In genomic region chr1:134777201-134777885, GRCm38 (mm10) we compare ENCODE assay signal across 17 mouse cellular contexts.
DNase-seq lines count a peak whose midpoint lies in the region; ATAC-seq lines count a peak whose summit lies in the region.
"Had no signal": no experiment of that assay in that cellular context is flagged by ENCODE, and none has a peak within 500 bp of the region (broad histone marks: within the 10 kb centered on the region; RNA-seq: fewer than 3 reads in every experiment).

No protein-coding gene starts in this region.

- 69% methylated on average over 12 of the region's 12 CpGs for WGBS in heart, embryonic 16.5 days

- H3K4me1 ChIP-seq in heart, embryonic 16.5 days (ENCODE audit: control insufficient read depth, insufficient read depth, low read length): peaks cover 21% of the 10 kb centered on the region

- intact Hi-C loops in heart, postnatal 10 days (cut with DNase I): no loop called here
- intact Hi-C loops in heart, postnatal 25 days (cut with DNase I): loop anchor here (5.0 kb wide), 1 partner anchor 50 kb away; no protein-coding TSS in a partner anchor

- peak overlapping the region; percentile 4; the same call in 1 of the 2 replicates for H3K9ac ChIP-seq in heart, embryonic 16.5 days (ENCODE audit: low read length)
- H3K9ac ChIP-seq: hindbrain, embryonic 12.5 days; midbrain, embryonic 15.5 days had no signal

- H3K27ac ChIP-seq in heart, embryonic 16.5 days (ENCODE audit: low read length): peak overlapping the region; percentile 50
- H3K27ac ChIP-seq: hindbrain, embryonic 12.5 days; kidney, postnatal 0 days; layer of hippocampus, adult 2 months had no signal

- no peak for ATAC-seq in heart, embryonic 16.5 days (replicated peaks; ENCODE audit: extremely low read depth, insufficient read depth, low FRiP score)
- ATAC-seq: forebrain, embryonic 14.5 days; midbrain, embryonic 15.5 days had no signal

- H3K4me3 ChIP-seq in heart, embryonic 16.5 days (ENCODE audit: low read length): no peak overlapping the region
- H3K4me3 ChIP-seq: hindbrain, embryonic 12.5 days; layer of hippocampus, adult 2 months; midbrain, embryonic 15.5 days; myocyte had no signal

- H3K9me3 ChIP-seq in heart, embryonic 16.5 days (replicated peaks; ENCODE audit: control insufficient read depth, low read length): no peaks in the 10 kb centered on the region
- H3K9me3 ChIP-seq: hindbrain, embryonic 12.5 days; midbrain, embryonic 15.5 days had no signal

- H3K27me3 ChIP-seq in heart, embryonic 16.5 days (ENCODE audit: control insufficient read depth, insufficient read depth, low read length): no peaks in the 10 kb centered on the region
- H3K27me3 ChIP-seq: CH12.LX; hindbrain, embryonic 12.5 days; midbrain, embryonic 15.5 days had no signal

- H3K36me3 ChIP-seq in heart, embryonic 16.5 days (ENCODE audit: control insufficient read depth, insufficient read depth): peaks cover 13% of the 10 kb centered on the region

- peak; percentile 76 for DNase-seq in heart, adult 11 months
- no peak for DNase-seq in heart, postnatal 10 days
- DNase-seq in heart, postnatal 25 days (ENCODE audit: low spot score): no peak
- DNase-seq in urinary bladder, postnatal 14 days (ENCODE audit: low spot score): peak; percentile 62
- no peak for DNase-seq in urinary bladder, adult 18-20 months (ENCODE audit: low spot score in 2 of 2)
- DNase-seq in layer of hippocampus, adult 11-12 months (ENCODE audit: low spot score): no peak
- no peak for DNase-seq in layer of hippocampus, adult 8-10 months (ENCODE audit: low spot score in 2 of 2)
- DNase-seq: gastrocnemius, postnatal 25 days; lung, adult 18-20 months had no signal

- H3K4me2 ChIP-seq in heart, embryonic 16.5 days (ENCODE audit: low read depth, low read length): no peak overlapping the region
- H3K4me2 ChIP-seq: hindbrain, embryonic 12.5 days; midbrain, embryonic 15.5 days had no signal

Comparison
In these comparisons a context has a peak if more than half of its experiments do, and no peak if none do; other contexts are left out.
1. DNase-seq: peak in heart, adult 11 months (single experiment) and urinary bladder, postnatal 14 days (single experiment); none in heart, postnatal 10 days (0 of 2), heart, postnatal 25 days (single experiment), urinary bladder, adult 18-20 months (0 of 2), layer of hippocampus, adult 11-12 months (single experiment) and layer of hippocampus, adult 8-10 months (0 of 2).